Mouse (Mus musculus) embryo, embryonic 9.5 days (tissue): ENCODE measurements around the gene Ssh1.

Source experiments
- DNase-seq: peaks from one replicate; pipeline ENCODE4 v3.0.0-alpha.2; 2017; ENCODE audit errors: extremely low spot score

Ssh1 gene

GRCm38 (mm10) chr5:113993487-113994465, at the start of gene Ssh1:
TSS of gene Ssh1 (minus strand) at chr5:113993894.
- peak; percentile 92 for DNase-seq

- peak; percentile 63 for DNase-seq
These were observed 47.7 kb upstream of the Ssh1 start for GRCm38 (mm10) chr5:114041327-114041930.

DNA sequence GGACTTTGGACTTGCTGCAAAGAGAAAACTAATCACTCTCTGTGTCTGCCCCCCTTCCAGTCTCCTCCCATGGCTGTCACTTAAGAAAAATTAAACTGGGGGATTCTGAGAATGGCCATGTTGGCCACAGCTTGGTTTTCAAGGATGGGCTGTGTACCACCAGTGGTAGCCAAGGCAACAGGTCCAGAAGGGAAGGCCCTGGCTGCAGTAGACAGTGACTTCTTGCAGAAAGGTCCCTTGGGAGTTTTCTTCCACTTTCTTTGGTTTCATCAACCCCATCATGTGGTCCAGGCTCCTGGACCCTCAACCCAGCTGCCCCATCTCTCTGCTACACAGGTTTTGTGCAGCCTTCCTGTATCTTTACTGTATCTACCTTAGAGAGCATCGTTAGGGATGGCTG, 47.2 kb upstream of the Ssh1 start:
- no peak for DNase-seq

DNA sequence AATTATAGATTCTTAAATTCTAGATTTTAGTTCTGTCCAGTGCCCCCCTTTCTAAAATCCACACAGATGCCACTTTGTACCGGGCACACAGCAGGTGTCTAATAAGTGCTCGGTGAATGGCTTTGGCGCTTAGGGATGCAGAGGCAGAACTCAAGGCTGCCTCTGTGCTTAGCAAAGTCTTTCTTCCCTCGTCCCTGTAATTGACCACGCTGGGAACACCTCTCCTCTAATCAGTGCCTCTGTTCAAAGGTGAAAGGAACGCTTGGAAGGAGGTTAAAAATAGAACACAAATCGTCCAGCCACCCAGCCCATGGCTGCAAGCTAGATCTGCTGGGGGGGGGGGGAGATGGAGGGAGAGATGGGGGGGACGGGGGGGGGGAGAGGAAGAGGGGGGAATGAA, 46.8 kb upstream of the Ssh1 start:
- no peak for DNase-seq

DNA sequence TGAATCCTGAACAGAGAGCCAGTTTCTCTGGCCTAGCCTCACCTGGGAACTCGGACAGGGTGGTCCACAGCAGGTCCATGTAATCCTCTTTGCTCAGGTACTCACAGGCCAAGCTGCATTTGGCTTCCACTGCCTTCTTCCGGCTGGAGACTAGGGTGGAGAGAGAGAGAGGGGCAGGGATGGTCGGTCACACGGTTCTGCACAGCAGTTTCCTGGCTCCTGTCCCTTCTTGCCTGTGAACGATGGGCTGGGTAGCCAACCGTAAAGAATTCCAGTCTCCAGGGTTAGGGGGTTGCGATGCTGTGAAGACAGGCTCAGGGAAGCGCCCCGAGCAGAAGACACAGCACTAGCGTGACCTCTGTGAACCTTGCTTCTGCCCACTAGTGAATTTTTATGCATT, 41.4 kb upstream of the Ssh1 start:
- no peak for DNase-seq

DNA sequence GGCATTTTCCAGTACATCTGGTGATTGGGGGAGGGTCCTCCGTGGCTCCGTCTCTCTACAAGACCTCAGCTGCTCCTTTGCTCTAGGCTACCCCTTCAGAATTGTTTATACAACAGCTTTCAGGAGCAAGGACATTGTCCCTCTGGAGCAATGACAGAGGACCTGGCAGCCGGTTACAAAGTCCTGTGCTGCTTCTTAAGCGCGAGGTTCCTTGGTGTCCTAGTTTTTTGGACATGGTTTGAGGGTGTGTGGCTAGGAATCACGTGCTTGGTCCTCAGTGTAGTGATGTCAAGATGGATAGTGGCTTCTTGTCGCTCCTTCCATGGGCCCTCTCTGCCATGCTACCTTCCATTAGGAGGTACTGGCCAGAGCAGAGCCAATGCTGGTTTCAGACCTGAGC, 40.7 kb upstream of the Ssh1 start:
- no peak for DNase-seq

GRCm38 (mm10) chr5:114032161-114032763, 38.6 kb upstream of the Ssh1 start:
- DNase-seq = no peak

GRCm38 (mm10) chr5:114030652-114031051, 37.0 kb upstream of the Ssh1 start:
- DNase-seq = no peak

DNA sequence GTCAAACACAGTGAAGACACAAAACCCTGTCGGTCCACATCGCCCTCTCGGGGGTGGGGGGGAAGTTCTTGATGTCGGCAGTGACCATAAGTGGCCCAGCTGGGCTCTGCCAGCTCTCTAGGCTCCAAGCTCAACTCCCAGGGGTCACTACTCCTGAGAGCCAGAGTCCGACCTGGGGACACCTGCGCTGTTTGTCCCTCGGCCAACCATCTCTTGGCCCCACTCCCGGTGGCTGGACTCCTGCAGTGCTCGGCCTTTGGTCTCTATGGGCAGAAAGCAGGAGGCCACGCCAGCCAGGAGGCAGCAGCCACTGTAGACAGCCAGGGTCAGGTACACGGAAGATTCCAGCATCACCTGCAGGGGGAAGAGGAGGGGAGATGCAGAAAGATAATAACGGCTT, 34.4 kb upstream of the Ssh1 start:
- no peak for DNase-seq

- DNase-seq = no peak
These were observed 33.7 kb upstream of the Ssh1 start for GRCm38 (mm10) chr5:114027217-114027944.

DNA sequence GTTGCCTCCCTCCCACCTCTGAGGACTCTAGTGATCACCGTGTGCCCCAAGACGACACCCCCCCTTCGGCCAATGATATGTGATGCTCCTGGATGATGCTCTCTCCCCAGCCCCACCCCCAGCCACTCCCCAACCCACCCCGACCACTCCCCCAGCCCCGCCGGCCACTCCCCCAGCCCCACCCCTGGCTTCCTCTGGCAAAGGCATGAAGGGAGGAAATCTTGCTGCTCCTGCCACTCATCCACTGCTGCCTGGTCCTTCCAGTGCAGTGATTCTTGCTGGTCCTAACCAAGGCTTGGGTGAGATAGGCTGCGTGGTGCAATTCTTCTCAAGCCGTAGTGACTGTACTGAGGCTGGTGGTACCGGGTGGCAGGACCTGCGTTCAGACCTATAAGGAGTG, 31.2 kb upstream of the Ssh1 start:
- DNase-seq = peak; percentile 59

DNA sequence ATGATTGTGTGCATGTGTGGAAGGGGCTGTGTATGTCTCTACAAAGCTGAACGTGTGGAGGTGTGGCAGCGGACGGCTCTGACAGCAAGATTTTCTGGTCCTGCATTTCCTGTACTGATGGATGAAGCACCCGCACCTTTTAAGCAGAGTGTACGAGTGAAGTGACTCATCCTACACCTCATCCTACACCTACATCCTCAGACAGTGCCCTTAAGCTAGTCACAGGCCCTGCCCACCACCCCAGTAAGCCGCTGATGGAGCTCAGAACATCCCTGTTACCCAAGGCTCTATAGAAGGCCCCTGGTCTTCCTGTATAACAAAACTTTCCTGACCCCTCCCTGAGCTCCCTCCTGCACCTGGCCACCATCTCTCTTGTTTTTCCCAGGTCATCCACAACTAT, 30.7 kb upstream of the Ssh1 start:
- DNase-seq = no peak

- DNase-seq = peak; percentile 24
These were observed 21.4 kb upstream of the Ssh1 start for GRCm38 (mm10) chr5:114015121-114015520.

DNA sequence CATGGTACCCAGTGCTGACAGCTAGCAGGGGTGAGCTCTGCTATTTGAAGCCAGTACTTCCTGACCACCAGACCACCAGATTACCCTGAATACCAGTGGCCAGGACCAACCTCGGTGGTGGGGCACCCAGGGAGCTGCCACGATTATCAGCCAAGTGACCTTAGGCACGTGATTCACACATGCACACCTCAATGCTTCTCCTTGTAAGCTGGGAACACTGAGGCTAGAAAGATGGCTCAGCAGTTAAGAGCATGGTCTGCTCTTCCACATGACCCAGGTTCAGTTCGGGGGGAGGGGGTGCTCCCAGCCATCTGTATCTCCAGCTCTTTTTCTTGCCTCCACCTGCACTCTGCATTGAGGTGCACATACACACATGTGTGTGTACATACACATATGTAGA, 15.4 kb upstream of the Ssh1 start:
- DNase-seq = no peak

- DNase-seq = no peak
These were observed 14.2 kb upstream of the Ssh1 start for GRCm38 (mm10) chr5:114007753-114008453.

GRCm38 (mm10) chr5:114006974-114007373, 13.3 kb upstream of the Ssh1 start:
- no peak for DNase-seq

- DNase-seq = no peak
These were observed 11.4 kb upstream of the Ssh1 start for GRCm38 (mm10) chr5:114005100-114005499.

DNA sequence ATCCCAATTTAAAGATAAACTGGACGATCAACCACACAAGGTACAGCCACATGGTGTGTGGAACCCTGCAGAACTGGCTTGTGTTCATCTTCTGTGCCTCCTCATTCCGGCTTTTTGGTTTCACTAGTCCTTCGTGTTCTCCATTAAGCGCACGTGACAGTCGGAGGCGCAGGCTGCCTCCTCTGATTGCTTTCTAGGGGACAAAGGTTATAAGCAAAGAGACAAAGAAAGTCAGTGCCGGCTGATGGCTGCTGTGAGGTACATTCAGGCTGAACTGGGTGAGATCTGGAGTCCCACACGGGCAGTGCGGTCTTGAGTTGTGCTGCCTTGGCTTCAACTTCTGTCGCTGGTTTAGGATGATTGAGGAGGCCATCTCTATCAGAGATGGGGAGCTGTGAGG, 10.9 kb upstream of the Ssh1 start:
- no peak for DNase-seq

DNA sequence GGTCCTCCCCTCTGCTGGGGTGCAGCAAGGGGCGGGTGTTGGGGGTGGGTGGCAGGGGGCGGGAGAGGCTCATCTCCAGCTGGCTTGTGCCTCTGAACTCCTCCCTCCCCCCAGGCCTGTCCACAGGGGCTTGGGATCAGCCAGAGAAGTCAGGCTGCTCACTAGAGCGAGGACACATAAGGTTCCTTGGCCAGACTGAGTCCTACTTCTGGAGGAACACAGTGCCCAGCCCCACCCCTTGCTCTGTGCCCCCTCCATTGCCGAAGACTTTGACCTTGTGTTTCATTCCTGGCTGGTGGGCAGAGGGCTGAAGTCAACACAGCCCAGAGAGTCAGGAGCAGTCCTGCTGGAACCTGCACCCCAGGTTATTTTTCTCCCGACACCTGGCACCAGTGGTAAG, 9.8 kb upstream of the Ssh1 start, which contains the start of gene Dao:
Dao (plus strand) TSS at position 162 of the 400 bp plus-strand sequence.
- no peak for DNase-seq

DNA sequence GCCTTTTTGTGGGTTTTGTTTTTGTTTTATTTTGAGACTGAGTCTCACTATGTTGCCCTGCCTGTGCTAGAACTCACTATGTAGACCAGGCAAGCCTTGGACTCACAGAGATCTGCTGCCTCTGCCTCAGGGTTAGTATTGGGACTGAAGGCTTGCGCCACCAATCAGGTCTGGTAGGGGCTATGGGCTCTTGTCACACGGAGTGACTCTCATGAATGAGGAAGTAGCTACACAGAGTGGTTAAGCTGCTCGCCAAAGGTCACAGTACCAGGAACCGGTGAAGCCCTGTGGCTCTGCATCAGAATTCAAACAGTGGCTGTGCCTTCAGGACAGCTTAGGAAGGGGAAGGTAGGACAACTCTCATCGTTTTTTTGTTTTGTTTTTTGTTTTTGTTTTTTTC, 5.7 kb upstream of the Ssh1 start:
- no peak for DNase-seq

DNA sequence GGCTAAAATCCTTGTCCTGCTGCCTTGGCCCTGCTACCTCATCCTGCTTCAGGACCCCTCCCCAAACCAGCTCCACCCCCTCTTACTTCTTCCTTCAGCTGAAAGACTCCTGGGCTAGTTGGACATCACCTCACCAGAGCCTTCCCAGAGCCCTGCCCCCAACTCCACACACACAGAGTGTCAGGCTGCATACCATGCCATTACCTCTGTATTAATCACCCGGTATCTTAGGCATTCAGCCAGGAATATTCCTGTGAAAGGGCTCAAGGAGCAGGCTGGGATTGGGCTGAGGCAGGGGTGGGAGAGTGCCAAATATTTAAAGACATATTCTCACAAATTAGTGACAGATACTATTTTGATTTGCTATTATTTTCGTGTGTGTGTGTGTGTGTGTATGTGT, 2.8 kb upstream of the Ssh1 start:
- DNase-seq = no peak
